Mouse (Mus musculus): ENCODE measurements around the gene Rtn1.

DNA sequence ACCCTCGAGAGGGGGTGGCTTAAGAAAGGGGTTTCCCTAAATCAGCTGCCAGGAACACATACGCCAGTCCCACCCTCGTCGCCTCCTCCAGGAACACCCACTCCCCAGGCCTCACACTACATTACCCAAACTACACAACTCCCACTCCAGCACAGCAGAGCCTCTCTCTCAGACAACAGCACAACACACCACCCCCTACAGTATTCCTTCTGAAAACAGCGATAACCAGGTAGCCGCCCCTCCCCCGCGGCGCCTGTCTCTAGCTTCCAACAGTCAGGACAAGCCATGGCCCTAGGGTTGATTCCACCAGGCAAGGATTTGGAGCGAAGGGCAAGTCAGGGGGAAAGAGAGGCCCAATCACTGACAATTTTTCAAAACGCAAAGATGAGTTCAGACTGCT lies 1.7 kb downstream of the Rtn1 start:
- TF ChIP-seq CTCF (IDR thresholded peaks at IDR 0.05; ENCODE audit: extremely low read depth, insufficient read depth, low read length): no peak
- TF ChIP-seq POLR2A (IDR thresholded peaks at IDR 0.05; ENCODE audit: extremely low read depth, insufficient read depth, low read length): no peak
